Mouse (Mus musculus): ENCODE results near the gene Nwd2.

DNA sequence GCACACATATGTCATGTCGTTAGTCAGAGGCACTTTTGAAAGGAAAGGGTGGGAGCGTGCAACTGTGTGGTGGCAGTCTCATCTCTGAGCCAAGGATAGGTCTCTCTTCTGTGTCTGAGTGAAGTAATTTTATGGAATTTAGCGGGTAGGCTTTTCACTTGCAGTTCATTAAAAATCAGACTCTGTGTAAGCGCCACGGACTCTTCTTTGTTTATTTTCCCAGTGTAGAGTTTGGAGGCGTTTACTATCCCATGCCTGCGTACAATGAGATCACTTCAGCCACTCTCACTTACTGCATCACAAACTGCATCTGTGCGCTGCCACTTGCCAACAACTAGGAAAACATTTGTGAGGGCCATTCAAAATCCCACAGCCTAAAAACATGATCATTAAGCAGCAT lies 118.6 kb downstream of the Nwd2 start:
- TF ChIP-seq CTCF (IDR thresholded peaks at IDR 0.05; ENCODE audit: control insufficient read depth, insufficient read depth, low read length) (no peak), POLR2A (IDR thresholded peaks at IDR 0.05; ENCODE audit: borderline replicate concordance, control insufficient read depth, low read depth, low read length) (no peak)

Data from bone marrow, adult 2 months (tissue).